Mouse (Mus musculus): Measurements from ENCODE around the gene Gm43517.

Gm43517 gene

DNA sequence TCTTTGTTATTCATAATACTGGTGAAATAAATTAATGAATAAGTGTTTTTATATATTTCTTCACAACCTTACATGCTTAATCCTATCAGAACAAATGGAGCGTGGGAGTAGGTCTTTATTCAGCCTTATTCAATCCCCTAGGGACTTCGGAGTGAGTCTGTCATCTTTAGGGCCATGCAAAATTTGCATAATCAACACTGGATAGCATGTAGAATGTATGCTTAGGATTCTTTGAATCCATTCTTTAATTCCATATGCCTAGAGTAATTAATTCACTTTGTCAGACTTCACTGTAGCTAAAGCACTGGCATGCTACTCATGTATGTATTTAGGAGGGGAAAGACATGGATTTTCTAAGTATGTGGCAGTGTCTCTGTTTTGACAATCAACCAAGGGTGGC is 24.9 kb downstream of the Gm43517 start:
- no peak for DNase-seq (ENCODE audit: low spot score)

DNA sequence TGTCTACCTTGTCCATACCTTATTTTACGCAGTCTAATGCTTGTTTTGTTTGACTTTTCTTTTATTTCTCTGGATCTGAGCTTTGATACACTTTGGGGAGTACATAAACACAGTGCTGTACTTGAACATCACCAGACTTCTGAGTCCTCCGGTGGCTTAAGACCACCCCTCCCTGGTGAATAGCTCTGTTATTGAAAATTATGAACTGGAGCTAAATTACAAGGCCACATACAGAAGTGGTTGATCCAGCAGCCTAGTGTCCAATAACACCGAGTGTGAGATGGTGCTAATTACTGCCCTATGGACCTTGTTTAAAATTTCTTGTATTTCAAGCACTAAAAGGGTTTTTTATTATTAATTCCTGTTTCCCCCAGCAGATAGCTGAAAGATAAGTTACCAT is 33.0 kb downstream of the Gm43517 start:
- no peak for DNase-seq (ENCODE audit: low spot score)
